23 mouse cellular contexts compared by ENCODE assay signal in the genomic region with DNA sequence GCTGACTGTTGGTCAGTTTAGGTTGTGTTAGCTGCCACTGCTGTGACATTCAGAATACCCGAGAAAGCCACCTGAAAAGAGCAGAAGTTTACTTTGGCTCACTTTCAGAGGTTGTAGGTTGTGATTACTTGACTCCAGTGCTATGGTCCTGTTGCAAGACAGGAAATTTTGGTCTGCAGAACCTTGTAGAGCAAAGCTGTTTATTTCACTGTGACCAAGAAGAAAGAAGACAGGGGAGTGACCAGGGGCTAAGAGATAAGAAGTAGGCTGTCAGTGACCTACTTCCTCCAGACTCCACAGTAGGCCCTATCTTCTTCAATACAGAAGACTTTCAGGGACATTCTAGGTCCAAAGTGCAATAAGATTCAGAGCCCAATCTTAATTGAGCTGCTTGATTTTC. TPM values are rescaled to one million over a fixed set of nuclear protein-coding genes. Genes with fewer than 3 reads are reported as not detected.
DNase-seq lines count a peak whose midpoint lies in the region; ATAC-seq lines count a peak whose summit lies in the region.
"Had no signal": no experiment of that assay in that cellular context is flagged by ENCODE, and none has a peak within 500 bp of the region (broad histone marks: within the 10 kb centered on the region; RNA-seq: fewer than 3 reads in every experiment).

No protein-coding gene starts in this region.

- no peaks in the 10 kb centered on the region for H3K36me3 ChIP-seq in heart, embryonic 15.5 days
- no peaks in the 10 kb centered on the region for H3K36me3 ChIP-seq in liver, embryonic 15.5 days (replicated peaks)
- no peaks in the 10 kb centered on the region for H3K36me3 ChIP-seq in hindbrain, embryonic 13.5 days
- H3K36me3 ChIP-seq: embryonic facial prominence, embryonic 12.5 days; heart, embryonic 10.5 days had no signal

- no peak for DNase-seq in heart, postnatal 4 days
- peak; percentile 42 for DNase-seq in lung, postnatal 36 days
- no peak for DNase-seq in lung, postnatal 14 days
- DNase-seq in adrenal gland, adult (ENCODE audit: inconsistent age in 2 of 2, low spot score in 1 of 2), result no peak
- DNase-seq: adrenal gland, adult 8-10 months; cerebellum, adult 8-10 months; gastrocnemius, postnatal 25 days; kidney, adult 9 months; kidney, postnatal 36 days; lung, adult 2 months; right cerebral cortex, postnatal 14 days; spleen, adult 18-20 months; thymus, postnatal 36 days had no signal

- 0 out of 2 replicates have a peak overlapping the region, but pooled peaks have one; percentile 9 for H3K27ac ChIP-seq in heart, embryonic 15.5 days
- 0 out of 2 replicates have a peak overlapping the region, but pooled peaks have one; percentile 19 for H3K27ac ChIP-seq in liver, embryonic 15.5 days (replicated peaks)
- H3K27ac ChIP-seq in hindbrain, embryonic 13.5 days, result no peak overlapping the region
- H3K27ac ChIP-seq: embryonic facial prominence, embryonic 12.5 days; heart, embryonic 10.5 days; hindbrain, postnatal 0 days; midbrain, embryonic 10.5 days had no signal

- ATAC-seq in heart, embryonic 15.5 days (replicated peaks; ENCODE audit: insufficient number of reproducible peaks, insufficient read depth, low FRiP score, low read depth), result no peak
- no peak for ATAC-seq in liver, embryonic 15.5 days (ENCODE audit: insufficient read depth)
- ATAC-seq in hindbrain, embryonic 13.5 days (ENCODE audit: low FRiP score), result no peak
- ATAC-seq: forebrain, embryonic 14.5 days; hindbrain, postnatal 0 days had no signal

- no peak overlapping the region for H3K9ac ChIP-seq in heart, embryonic 15.5 days
- H3K9ac ChIP-seq in liver, embryonic 15.5 days, result no peak overlapping the region
- no peak overlapping the region for H3K9ac ChIP-seq in hindbrain, embryonic 13.5 days
- H3K9ac ChIP-seq: embryonic facial prominence, embryonic 12.5 days had no signal

- 0 out of 2 replicates have a peak, but pooled peaks cover 5% of the 10 kb centered on the region for H3K4me1 ChIP-seq in heart, embryonic 15.5 days (replicated peaks)
- peaks cover 15% of the 10 kb centered on the region for H3K4me1 ChIP-seq in liver, embryonic 15.5 days (replicated peaks)
- no peaks in the 10 kb centered on the region for H3K4me1 ChIP-seq in hindbrain, embryonic 13.5 days (replicated peaks)
- H3K4me1 ChIP-seq: embryonic facial prominence, embryonic 12.5 days; midbrain, embryonic 10.5 days had no signal

- H3K9me3 ChIP-seq in heart, embryonic 15.5 days (replicated peaks), result no peaks in the 10 kb centered on the region
- no peaks in the 10 kb centered on the region for H3K9me3 ChIP-seq in liver, embryonic 15.5 days (replicated peaks)
- H3K9me3 ChIP-seq in hindbrain, embryonic 13.5 days, result no peaks in the 10 kb centered on the region
- H3K9me3 ChIP-seq: embryonic facial prominence, embryonic 12.5 days; heart, embryonic 10.5 days; midbrain, embryonic 10.5 days had no signal

- 51% methylated on average over 1 of the region's 1 CpGs for WGBS in heart, embryonic 15.5 days
- WGBS in liver, embryonic 15.5 days (ENCODE audit: insufficient replicate concordance), result 15% methylated on average over 1 of the region's 1 CpGs
- WGBS in hindbrain, embryonic 13.5 days, result 79% methylated on average over 1 of the region's 1 CpGs

- no peaks in the 10 kb centered on the region for H3K27me3 ChIP-seq in heart, embryonic 15.5 days
- no peaks in the 10 kb centered on the region for H3K27me3 ChIP-seq in liver, embryonic 15.5 days
- H3K27me3 ChIP-seq in hindbrain, embryonic 13.5 days, result no peaks in the 10 kb centered on the region
- H3K27me3 ChIP-seq: CH12.LX; embryonic facial prominence, embryonic 12.5 days had no signal

- no peak overlapping the region for H3K4me3 ChIP-seq in heart, embryonic 15.5 days
- H3K4me3 ChIP-seq in liver, embryonic 15.5 days (replicated peaks), result no peak overlapping the region
- no peak overlapping the region for H3K4me3 ChIP-seq in hindbrain, embryonic 13.5 days
- H3K4me3 ChIP-seq: embryonic facial prominence, embryonic 12.5 days; erythroblast, embryonic 14.5 days; heart, embryonic 10.5 days; midbrain, embryonic 10.5 days had no signal

- H3K4me2 ChIP-seq in heart, embryonic 15.5 days, result no peak overlapping the region
- no peak overlapping the region for H3K4me2 ChIP-seq in liver, embryonic 15.5 days
- H3K4me2 ChIP-seq in hindbrain, embryonic 13.5 days, result no peak overlapping the region
- H3K4me2 ChIP-seq: embryonic facial prominence, embryonic 12.5 days had no signal

RNA-seq across cellular contexts. Expression of a gene that starts 17.6 kb away (rescaled TPM):
- polyA plus RNA-seq in heart, embryonic 15.5 days (2015; fragmentation: Nextera tagmentation; extraction: Ambion mirVana), result 19.9 and 20.6 TPM in 2 replicates
- 10 to 100 TPM; 12.5 to 12.6 TPM for total RNA-seq in heart, postnatal 4 days (2021)
- polyA plus RNA-seq in liver, embryonic 15.5 days (2015; fragmentation: Nextera tagmentation; extraction: Ambion mirVana), result 15.7 and 17.1 TPM in 2 replicates
- 36.9 and 37.1 TPM in 2 replicates for polyA plus RNA-seq in hindbrain, embryonic 13.5 days (2015; fragmentation: Nextera tagmentation; extraction: Ambion mirVana)

RNA-seq across cellular contexts. Expression of a gene that starts 28.8 kb away (rescaled TPM):
- polyA plus RNA-seq in heart, embryonic 15.5 days (2015; fragmentation: Nextera tagmentation; extraction: Ambion mirVana), result 92.2 and 97.4 TPM in 2 replicates
- total RNA-seq in heart, postnatal 4 days (2021), result 10 to 100 TPM; 57.4 to 61.0 TPM
- 40.3 and 41.1 TPM in 2 replicates for polyA plus RNA-seq in liver, embryonic 15.5 days (2015; fragmentation: Nextera tagmentation; extraction: Ambion mirVana)
- polyA plus RNA-seq in hindbrain, embryonic 13.5 days (2015; fragmentation: Nextera tagmentation; extraction: Ambion mirVana), result 164 and 168 TPM in 2 replicates

RNA-seq across cellular contexts. Expression of a gene that starts 58.1 kb away (rescaled TPM):
- polyA plus RNA-seq in heart, embryonic 15.5 days (2015; fragmentation: Nextera tagmentation; extraction: Ambion mirVana), result 16.4 and 17.5 TPM in 2 replicates
- total RNA-seq in heart, postnatal 4 days (2021), result 10 to 100 TPM; 15.5 to 16.4 TPM
- 12.9 and 13.4 TPM in 2 replicates for polyA plus RNA-seq in liver, embryonic 15.5 days (2015; fragmentation: Nextera tagmentation; extraction: Ambion mirVana)
- polyA plus RNA-seq in hindbrain, embryonic 13.5 days (2015; fragmentation: Nextera tagmentation; extraction: Ambion mirVana), result 18.4 and 19.2 TPM in 2 replicates
